Mouse (Mus musculus) heart, postnatal 0 days (tissue): ENCODE measurements around the gene Kpna3.

ENCODE experiments used
- CTCF ChIP-seq: IDR thresholded peaks from 2 replicates; pipeline ENCODE4 v1.5.1; 2016; ENCODE audit warnings: antibody characterized with exemption, control low read depth, low read depth
- EP300 ChIP-seq: IDR thresholded peaks from 2 replicates; pipeline ENCODE4 v1.6.1; 2016; ENCODE audit warnings: antibody characterized with exemption, low read depth

- no peak for TF ChIP-seq CTCF
- TF ChIP-seq EP300 = no peak
These were observed 116.9 kb downstream of the Kpna3 start for GRCm38 (mm10) chr14:61322740-61323139.
